1 mouse cellular context compared by ENCODE assay signal in the genomic region with DNA sequence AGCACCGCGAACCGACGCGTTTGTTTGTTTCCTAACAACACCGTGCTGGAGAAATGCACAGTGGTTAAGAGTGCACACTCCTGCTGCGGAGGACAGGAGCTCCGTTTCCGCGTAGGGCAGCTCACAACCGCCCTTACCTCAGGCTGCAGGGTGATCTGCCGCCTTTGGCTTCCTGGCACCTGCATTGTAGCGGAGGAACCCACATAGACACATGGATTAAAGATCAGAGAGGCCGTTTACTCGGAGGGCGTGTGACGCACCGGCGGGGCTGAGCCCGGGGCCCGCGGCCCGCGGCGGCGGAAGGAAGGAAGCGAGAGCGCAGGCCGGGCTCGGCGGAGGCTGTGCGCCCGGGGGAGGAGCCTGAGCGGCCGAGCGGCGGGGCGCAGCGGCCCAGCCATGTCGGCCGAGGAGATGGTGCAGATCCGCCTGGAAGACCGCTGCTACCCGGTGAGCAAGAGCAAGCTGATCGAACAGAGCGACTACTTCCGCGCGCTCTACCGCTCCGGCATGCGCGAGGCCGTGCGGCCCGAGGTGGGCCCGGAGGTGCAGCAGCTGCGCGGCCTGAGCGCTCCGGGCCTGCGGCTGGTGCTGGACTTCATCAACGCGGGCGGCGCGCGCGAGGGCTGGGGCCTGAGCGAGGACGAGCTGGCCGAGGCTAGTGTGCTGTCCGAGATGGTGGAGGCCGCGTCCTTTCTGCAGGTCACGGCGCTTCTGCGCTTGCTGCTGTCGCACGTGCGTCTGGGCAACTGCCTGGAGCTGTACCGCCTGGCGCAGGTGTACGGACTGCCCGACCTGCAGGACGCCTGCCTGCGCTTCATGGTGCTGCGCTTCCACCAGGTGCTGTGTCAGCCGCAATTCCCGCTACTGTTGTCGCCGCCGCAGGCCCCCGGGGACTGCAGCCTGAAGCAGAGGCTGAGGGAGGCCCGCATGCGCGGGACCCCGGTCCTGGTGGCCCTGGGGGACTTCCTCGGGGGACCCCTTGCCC.
TF ChIP-seq lines count a peak whose summit lies in the region.

A gene (plus strand): TSS at position 244 of the 985 bp plus-strand sequence.

TF ChIP-seq in MEL, 35 proteins besides CTCF, POLR2A, EP300 and RAD21 (continued from another document):
- TF ChIP-seq KAT2A (conservative IDR thresholded peaks at IDR 0.05; ENCODE audit: low read depth, low read length) (no peak; the same call in 1 of the 2 replicates), MYB (IDR thresholded peaks at IDR 0.05; ENCODE audit: low read depth, low read length) (no peak), TCF12 (IDR thresholded peaks at IDR 0.05; ENCODE audit: low read depth, low read length) (peak; percentile 42; the same call in 1 of the 2 replicates), MAX (IDR thresholded peaks at IDR 0.05; ENCODE audit: low read length) (peak; percentile 77), MYC (IDR thresholded peaks at IDR 0.05; ENCODE audit: low read depth, low read length) (peak; percentile 44; the same call in 1 of the 2 replicates), POLR2AphosphoS5 (IDR thresholded peaks at IDR 0.05; ENCODE audit: borderline replicate concordance, low read depth, low read length) (no peak), CHD2 (IDR thresholded peaks at IDR 0.05; ENCODE audit: low read length) (no peak)
